9 mouse cellular contexts compared by ENCODE assay signal in genomic region chr6:99024588-99024987, GRCm38 (mm10).
DNase-seq lines count a peak whose midpoint lies in the region; ATAC-seq lines count a peak whose summit lies in the region.
"Had no signal": no experiment of that assay in that cellular context is flagged by ENCODE, and none has a peak within 500 bp of the region (broad histone marks: within the 10 kb centered on the region; RNA-seq: fewer than 3 reads in every experiment).

No protein-coding gene starts in this region.

- peak overlapping the region; percentile 9; the same call in 1 of the 2 replicates for H3K4me2 ChIP-seq in liver, embryonic 13.5 days
- H3K4me2 ChIP-seq in embryonic facial prominence, embryonic 13.5 days, result peak overlapping the region; percentile 45
- 0 out of 2 replicates have a peak overlapping the region, but pooled peaks have one; percentile 3 for H3K4me2 ChIP-seq in hindbrain, embryonic 16.5 days (ENCODE audit: low read length)
- peak overlapping the region; percentile 30; the same call in 1 of the 2 replicates for H3K4me2 ChIP-seq in neural tube, embryonic 14.5 days (ENCODE audit: low read depth, low read length)

- peaks cover 21% of the 10 kb centered on the region for H3K27me3 ChIP-seq in liver, embryonic 13.5 days
- peaks cover 26% of the 10 kb centered on the region for H3K27me3 ChIP-seq in embryonic facial prominence, embryonic 13.5 days
- peaks cover 2% of the 10 kb centered on the region; the same call in 1 of the 2 replicates for H3K27me3 ChIP-seq in hindbrain, embryonic 16.5 days (replicated peaks; ENCODE audit: control insufficient read depth, insufficient read depth, low read length)
- no peaks in the 10 kb centered on the region; the same call in 1 of the 2 replicates for H3K27me3 ChIP-seq in neural tube, embryonic 14.5 days (ENCODE audit: control insufficient read depth, insufficient read depth, low read length)
- H3K27me3 ChIP-seq: Patski had no signal

- no peak overlapping the region for H3K4me3 ChIP-seq in liver, embryonic 13.5 days (replicated peaks)
- H3K4me3 ChIP-seq in embryonic facial prominence, embryonic 13.5 days, result peak overlapping the region; percentile 17; the same call in 1 of the 2 replicates
- H3K4me3 ChIP-seq in hindbrain, embryonic 16.5 days (ENCODE audit: low read length), result no peak overlapping the region
- H3K4me3 ChIP-seq in neural tube, embryonic 14.5 days (ENCODE audit: low read depth, low read length), result no peak overlapping the region

- DNase-seq in liver, embryonic 13.5 days, result no peak
- no peak for DNase-seq in liver
- DNase-seq in right cerebral cortex, adult 2 months (ENCODE audit: low spot score in 2 of 2), result no peak
- no peak for DNase-seq in left cerebral cortex, adult 18-20 months (ENCODE audit: low spot score in 2 of 2)
- DNase-seq: gastrocnemius, postnatal 25 days had no signal

- no peak for ATAC-seq in liver, embryonic 13.5 days (ENCODE audit: low read depth)
- no peak for ATAC-seq in embryonic facial prominence, embryonic 13.5 days (ENCODE audit: insufficient number of reproducible peaks, insufficient read depth, low FRiP score, low TSS enrichment, low read depth)
- no peak for ATAC-seq in hindbrain, embryonic 16.5 days
- no peak for ATAC-seq in neural tube, embryonic 14.5 days (ENCODE audit: low read depth)
- ATAC-seq: Patski had no signal

- no peaks in the 10 kb centered on the region for H3K9me3 ChIP-seq in liver, embryonic 13.5 days (replicated peaks)
- no peaks in the 10 kb centered on the region for H3K9me3 ChIP-seq in embryonic facial prominence, embryonic 13.5 days
- no peaks in the 10 kb centered on the region for H3K9me3 ChIP-seq in hindbrain, embryonic 16.5 days (ENCODE audit: control insufficient read depth, low read length)
- no peaks in the 10 kb centered on the region for H3K9me3 ChIP-seq in neural tube, embryonic 14.5 days (ENCODE audit: control insufficient read depth, low read length)

- H3K36me3 ChIP-seq in liver, embryonic 13.5 days, result no peaks in the 10 kb centered on the region
- no peaks in the 10 kb centered on the region for H3K36me3 ChIP-seq in embryonic facial prominence, embryonic 13.5 days
- H3K36me3 ChIP-seq in hindbrain, embryonic 16.5 days (ENCODE audit: control insufficient read depth, insufficient read depth, low read length), result no peaks in the 10 kb centered on the region
- no peaks in the 10 kb centered on the region for H3K36me3 ChIP-seq in neural tube, embryonic 14.5 days (ENCODE audit: control insufficient read depth, insufficient read depth, low read length)

- WGBS in liver, embryonic 13.5 days (ENCODE audit: insufficient replicate concordance), result 34% methylated on average over 9 of the region's 9 CpGs
- WGBS in embryonic facial prominence, embryonic 13.5 days, result 48% methylated on average over 9 of the region's 9 CpGs
- WGBS in hindbrain, embryonic 16.5 days, result 35% methylated on average over 9 of the region's 9 CpGs
- WGBS in neural tube, embryonic 14.5 days, result 12% methylated on average over 9 of the region's 9 CpGs

- H3K4me1 ChIP-seq in liver, embryonic 13.5 days (replicated peaks), result peaks cover 39% of the 10 kb centered on the region
- H3K4me1 ChIP-seq in embryonic facial prominence, embryonic 13.5 days, result peaks cover 53% of the 10 kb centered on the region
- no peaks in the 10 kb centered on the region; the same call in 1 of the 2 replicates for H3K4me1 ChIP-seq in hindbrain, embryonic 16.5 days (ENCODE audit: control insufficient read depth, insufficient read depth, low read depth, low read length)
- peaks cover 16% of the 10 kb centered on the region for H3K4me1 ChIP-seq in neural tube, embryonic 14.5 days (ENCODE audit: control insufficient read depth, insufficient read depth, low read length)

- H3K9ac ChIP-seq in liver, embryonic 13.5 days, result no peak overlapping the region
- no peak overlapping the region for H3K9ac ChIP-seq in embryonic facial prominence, embryonic 13.5 days
- no peak overlapping the region for H3K9ac ChIP-seq in hindbrain, embryonic 16.5 days (ENCODE audit: low read depth, low read length)
- no peak overlapping the region; the same call in 1 of the 2 replicates for H3K9ac ChIP-seq in neural tube, embryonic 14.5 days (replicated peaks; ENCODE audit: low read depth, low read length)

- no peak overlapping the region for H3K27ac ChIP-seq in liver, embryonic 13.5 days
- H3K27ac ChIP-seq in embryonic facial prominence, embryonic 13.5 days, result no peak overlapping the region
- H3K27ac ChIP-seq in hindbrain, embryonic 16.5 days (ENCODE audit: low read depth, low read length), result no peak overlapping the region
- peak overlapping the region; percentile 29; the same call in 1 of the 2 replicates for H3K27ac ChIP-seq in neural tube, embryonic 14.5 days (ENCODE audit: low read depth, low read length)
